Mouse (Mus musculus): ENCODE data around the gene Ier5l.

DNA sequence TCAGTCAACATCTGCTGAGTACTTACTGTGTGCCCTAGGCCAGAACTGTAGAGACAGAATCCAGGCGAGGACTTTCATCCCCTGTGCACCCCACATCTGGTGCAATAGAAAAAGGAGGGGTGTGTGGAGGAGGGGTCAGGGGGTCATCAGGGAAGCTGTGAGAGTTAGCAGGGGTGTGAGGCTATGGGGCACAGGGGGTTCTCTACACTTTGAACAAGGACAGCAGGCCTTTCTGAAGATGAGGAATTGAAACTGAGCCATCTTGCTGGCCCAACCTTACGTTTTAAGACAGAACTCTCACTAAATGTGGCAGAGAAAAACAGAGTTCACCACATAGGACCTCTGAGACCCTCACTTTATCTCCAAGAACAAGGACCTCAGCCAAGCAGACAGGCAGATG lies 16.4 kb upstream of the Ier5l start:
- TF ChIP-seq CTCF (IDR thresholded peaks at IDR 0.05; ENCODE audit: low read depth, low read length) = no peak
- no peak for TF ChIP-seq GATA1 (IDR thresholded peaks at IDR 0.05; ENCODE audit: borderline replicate concordance, low read length)
- TF ChIP-seq TAL1 (conservative IDR thresholded peaks at IDR 0.05; ENCODE audit: low read depth, low read length) = no peak
- TF ChIP-seq POLR2AphosphoS5 (IDR thresholded peaks at IDR 0.05; ENCODE audit: insufficient replicate concordance, low read depth, low read length) = no peak
- TF ChIP-seq GATA2 (IDR thresholded peaks at IDR 0.05; ENCODE audit: borderline replicate concordance, low read depth, low read length) = no peak
